Mouse (Mus musculus): ENCODE data around the gene Spns3. TPM values are rescaled to one million over a fixed set of nuclear protein-coding genes. Genes with fewer than 3 reads are reported as not detected.
A peak's percentile ranks its signal among the peaks of the same experiment; 100 is the strongest.

Gene Spns3
- polyA plus RNA-seq, 1 experiment from 2014 or later, result 0.98 TPM

DNA sequence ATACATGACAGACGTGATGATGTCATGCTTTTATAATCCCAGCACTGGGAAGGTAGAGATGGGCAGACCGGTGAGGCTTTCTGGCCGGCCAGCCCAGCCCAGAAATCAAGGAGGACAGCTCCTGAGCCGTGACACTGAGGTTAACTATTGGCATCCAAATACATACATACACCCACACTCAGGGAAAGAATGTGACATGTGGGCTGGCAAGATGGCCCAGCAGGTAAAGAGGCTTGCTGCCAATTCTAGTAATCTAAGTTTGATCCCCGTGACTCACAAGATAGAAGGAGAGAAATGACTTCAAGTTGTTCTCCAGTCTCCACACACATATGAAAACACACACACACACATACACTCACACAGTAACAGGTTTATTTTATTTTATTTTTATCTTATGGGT, 19.2 kb downstream of the Spns3 start:
- Histone ChIP-seq H3K4me2 (no peak overlapping the region), H3K4me3 (replicated peaks) (no peak overlapping the region), H3K27me3 (replicated peaks) (no peaks in the 10 kb centered on the region), H3K27ac (no peak overlapping the region), H3K36me3 (no peaks in the 10 kb centered on the region), H3K9me3 (no peaks in the 10 kb centered on the region), H3K9ac (no peak overlapping the region), H3K4me1 (no peaks in the 10 kb centered on the region)
- ATAC-seq (ENCODE audit: insufficient read depth, low FRiP score, low read depth), result no peak
- 81% methylated on average over 5 of the region's 5 CpGs for WGBS

DNA sequence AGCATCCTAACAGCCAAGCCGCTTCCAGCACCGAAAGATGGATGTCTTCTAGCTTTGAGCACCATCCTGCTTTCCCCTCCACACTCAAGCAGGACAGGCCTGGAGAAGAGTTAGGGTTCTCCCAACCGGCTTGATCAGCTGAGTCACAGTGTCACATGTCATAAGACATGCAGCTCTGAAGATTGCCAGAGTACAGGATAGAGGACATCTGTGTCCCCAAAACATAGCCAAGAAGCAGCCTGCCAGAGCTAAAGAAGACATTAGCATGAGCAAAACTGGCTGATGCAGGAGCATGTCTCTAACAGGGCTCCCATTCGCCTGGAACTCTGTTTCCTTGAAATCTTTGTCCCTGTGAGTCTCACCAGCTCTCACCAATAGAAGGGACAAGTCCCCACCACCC, 24.1 kb downstream of the Spns3 start:
- Histone ChIP-seq H3K4me1 (0 out of 2 replicates have a peak, but pooled peaks cover 4% of the 10 kb centered on the region), H3K27me3 (replicated peaks) (no peaks in the 10 kb centered on the region), H3K9me3 (no peaks in the 10 kb centered on the region), H3K4me3 (replicated peaks) (no peak overlapping the region), H3K9ac (no peak overlapping the region), H3K36me3 (no peaks in the 10 kb centered on the region), H3K27ac (no peak overlapping the region), H3K4me2 (no peak overlapping the region)
- WGBS, result 77% methylated on average over 4 of the region's 4 CpGs
- no peak for ATAC-seq (ENCODE audit: insufficient read depth, low FRiP score, low read depth)

DNA sequence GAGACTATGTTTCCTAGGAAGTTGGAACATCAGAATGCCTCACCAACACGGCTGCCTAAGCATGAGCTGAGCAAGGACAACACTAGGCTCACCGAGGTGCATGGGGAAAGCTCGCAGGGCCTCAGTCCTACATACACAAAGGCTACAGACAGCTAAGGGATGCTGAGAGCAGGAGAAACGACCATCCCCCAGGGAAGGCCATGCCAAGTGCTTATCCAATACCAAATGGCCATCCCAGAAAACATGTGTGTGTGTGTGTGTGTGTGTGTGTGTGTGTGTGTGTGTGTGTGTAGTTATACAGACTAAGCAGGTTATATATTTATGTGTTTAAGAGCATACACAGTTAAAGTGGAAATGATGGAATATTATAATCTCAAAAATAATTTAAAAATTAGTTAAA, 26.6 kb downstream of the Spns3 start:
- H3K27me3 ChIP-seq (replicated peaks), result no peaks in the 10 kb centered on the region
- no peak overlapping the region for H3K27ac ChIP-seq
- 0 out of 2 replicates have a peak, but pooled peaks cover 4% of the 10 kb centered on the region for H3K4me1 ChIP-seq
- no peak overlapping the region for H3K9ac ChIP-seq
- no peak overlapping the region for H3K4me2 ChIP-seq
- no peak overlapping the region for H3K4me3 ChIP-seq (replicated peaks)
- WGBS, result 45% methylated on average over 4 of the region's 4 CpGs
- H3K36me3 ChIP-seq, result no peaks in the 10 kb centered on the region
- no peak for ATAC-seq (ENCODE audit: insufficient read depth, low FRiP score, low read depth)
- H3K9me3 ChIP-seq, result no peaks in the 10 kb centered on the region

DNA sequence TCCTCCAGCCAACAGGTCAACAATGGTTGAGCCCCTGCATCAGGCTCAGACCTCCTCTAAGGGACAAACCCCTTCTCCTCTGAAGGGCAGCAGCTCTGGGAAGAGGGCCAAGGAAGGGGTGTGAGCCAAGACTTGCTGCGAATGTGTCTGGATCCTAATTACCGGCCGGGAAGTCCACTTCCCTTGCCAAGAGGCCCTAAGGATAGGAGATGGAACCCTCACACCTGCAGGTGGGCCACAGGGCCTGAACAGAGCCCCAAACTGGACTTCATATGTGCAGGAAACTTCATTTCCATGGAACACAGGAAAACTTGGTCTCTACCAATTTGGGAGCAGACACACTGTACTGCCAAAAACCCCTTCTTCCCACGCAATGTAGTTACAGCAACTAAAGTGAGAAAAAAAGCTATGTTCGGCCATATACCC, 27.7 kb downstream of the Spns3 start:
- no peak overlapping the region for H3K4me2 ChIP-seq
- H3K27me3 ChIP-seq (replicated peaks), result no peaks in the 10 kb centered on the region
- H3K9me3 ChIP-seq, result no peaks in the 10 kb centered on the region
- H3K36me3 ChIP-seq, result no peaks in the 10 kb centered on the region
- 60% methylated on average over 5 of the region's 5 CpGs for WGBS
- 0 out of 2 replicates have a peak, but pooled peaks cover 4% of the 10 kb centered on the region for H3K4me1 ChIP-seq
- no peak overlapping the region for H3K4me3 ChIP-seq (replicated peaks)
- no peak overlapping the region for H3K9ac ChIP-seq
- no peak for ATAC-seq (ENCODE audit: insufficient read depth, low FRiP score, low read depth)
- no peak overlapping the region for H3K27ac ChIP-seq

DNA sequence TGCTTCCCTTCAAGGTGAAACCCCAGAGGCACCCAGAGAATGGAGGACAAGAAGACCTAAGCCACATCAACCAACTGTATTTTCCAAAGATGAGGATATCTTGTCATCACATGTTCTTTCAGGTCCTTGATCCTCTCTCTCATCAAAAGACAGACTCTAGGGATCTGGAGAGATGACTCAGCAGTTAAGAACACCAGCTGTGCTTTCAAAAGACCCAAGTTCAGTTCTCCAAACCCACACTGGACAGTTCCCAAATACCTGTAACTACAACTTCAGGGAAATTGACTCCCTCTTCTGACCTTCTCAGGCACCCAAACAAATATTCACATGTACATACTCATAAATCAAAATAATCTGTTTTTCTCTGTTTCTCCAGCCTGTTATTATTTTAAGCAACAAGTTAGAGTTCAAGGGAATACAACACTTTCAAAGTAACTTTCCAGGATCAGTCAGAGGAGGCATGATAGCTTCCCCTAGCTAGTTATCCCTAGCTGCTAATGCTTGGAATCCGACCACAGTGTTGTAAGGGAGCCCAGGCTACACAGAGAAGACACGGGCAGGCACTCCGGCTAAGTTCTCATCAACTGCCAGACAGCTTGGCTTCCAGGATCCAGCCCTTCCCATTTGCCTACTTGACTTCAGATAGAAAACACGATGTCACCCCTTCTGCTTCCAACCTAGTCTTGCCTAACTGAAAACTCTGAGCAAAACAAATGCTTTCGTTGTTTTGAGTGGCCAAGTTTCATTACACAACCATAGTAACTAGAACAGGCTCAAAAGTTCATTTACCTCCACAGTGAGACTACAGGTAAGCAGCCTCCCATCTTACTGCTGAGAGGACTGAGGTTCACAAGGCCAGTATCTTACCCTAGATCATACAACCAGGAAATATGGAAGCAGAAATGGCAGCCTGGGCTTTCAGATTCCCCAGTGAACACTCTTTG, 28.4 kb downstream of the Spns3 start:
- H3K9me3 ChIP-seq, result no peaks in the 10 kb centered on the region
- 77% methylated on average over 5 of the region's 5 CpGs for WGBS
- H3K4me2 ChIP-seq, result no peak overlapping the region
- H3K27me3 ChIP-seq (replicated peaks), result no peaks in the 10 kb centered on the region
- H3K27ac ChIP-seq, result no peak overlapping the region
- no peaks in the 10 kb centered on the region for H3K36me3 ChIP-seq
- H3K4me1 ChIP-seq, result 0 out of 2 replicates have a peak, but pooled peaks cover 4% of the 10 kb centered on the region
- H3K9ac ChIP-seq, result no peak overlapping the region
- H3K4me3 ChIP-seq (replicated peaks), result no peak overlapping the region
- no peak for ATAC-seq (ENCODE audit: insufficient read depth, low FRiP score, low read depth)

GRCm38 (mm10) chr11:72519895-72520294, 30.4 kb downstream of the Spns3 start:
- Histone ChIP-seq H3K27me3 (replicated peaks) (no peaks in the 10 kb centered on the region), H3K9ac (no peak overlapping the region), H3K4me2 (no peak overlapping the region), H3K9me3 (no peaks in the 10 kb centered on the region), H3K36me3 (no peaks in the 10 kb centered on the region), H3K27ac (no peak overlapping the region), H3K4me3 (replicated peaks) (no peak overlapping the region), H3K4me1 (0 out of 2 replicates have a peak, but pooled peaks cover 4% of the 10 kb centered on the region)
- WGBS, result 64% methylated on average over 3 of the region's 3 CpGs
- no peak for ATAC-seq (ENCODE audit: insufficient read depth, low FRiP score, low read depth)

DNA sequence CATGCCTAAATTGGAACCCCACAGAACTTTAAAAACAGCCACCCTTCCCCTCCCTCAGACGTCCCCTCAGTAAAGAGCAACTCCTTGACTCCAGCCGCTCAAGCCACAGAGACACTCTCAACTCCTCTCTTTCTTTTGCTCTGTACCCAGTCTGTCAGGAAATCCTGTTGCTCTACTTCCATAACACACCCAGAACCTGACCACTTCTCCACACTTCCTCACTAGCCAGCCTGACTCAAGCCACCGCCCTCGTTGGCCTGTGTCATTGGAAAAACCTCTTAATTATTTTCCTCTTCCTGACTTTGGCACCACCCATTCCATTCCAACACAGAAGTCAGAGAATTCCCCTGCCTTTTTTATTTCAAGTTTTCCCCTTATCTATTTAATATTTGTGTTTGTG, 31.1 kb downstream of the Spns3 start:
- Histone ChIP-seq H3K36me3 (no peaks in the 10 kb centered on the region), H3K27me3 (replicated peaks) (no peaks in the 10 kb centered on the region), H3K4me2 (no peak overlapping the region), H3K9ac (no peak overlapping the region), H3K9me3 (no peaks in the 10 kb centered on the region), H3K4me3 (replicated peaks) (no peak overlapping the region), H3K4me1 (0 out of 2 replicates have a peak, but pooled peaks cover 4% of the 10 kb centered on the region), H3K27ac (no peak overlapping the region)
- no peak for ATAC-seq (ENCODE audit: insufficient read depth, low FRiP score, low read depth)
- 74% methylated on average over 4 of the region's 4 CpGs for WGBS

- H3K4me3 ChIP-seq (replicated peaks), result no peak overlapping the region
- H3K36me3 ChIP-seq, result no peaks in the 10 kb centered on the region
- ATAC-seq (ENCODE audit: insufficient read depth, low FRiP score, low read depth), result no peak
- H3K4me2 ChIP-seq, result no peak overlapping the region
- no peak overlapping the region for H3K9ac ChIP-seq
- no peaks in the 10 kb centered on the region for H3K27me3 ChIP-seq (replicated peaks)
- no peaks in the 10 kb centered on the region for H3K9me3 ChIP-seq
- H3K4me1 ChIP-seq, result 0 out of 2 replicates have a peak, but pooled peaks cover 4% of the 10 kb centered on the region
- 51% methylated on average over 2 of the region's 2 CpGs for WGBS
- no peak overlapping the region for H3K27ac ChIP-seq
Measured at GRCm38 (mm10) chr11:72518449-72518848, 31.9 kb downstream of the Spns3 start.

- H3K36me3 ChIP-seq, result no peaks in the 10 kb centered on the region
- no peak overlapping the region for H3K9ac ChIP-seq
- WGBS, result 54% methylated on average over 3 of the region's 3 CpGs
- no peak for ATAC-seq (ENCODE audit: insufficient read depth, low FRiP score, low read depth)
- no peaks in the 10 kb centered on the region for H3K27me3 ChIP-seq (replicated peaks)
- H3K9me3 ChIP-seq, result no peaks in the 10 kb centered on the region
- H3K4me2 ChIP-seq, result no peak overlapping the region
- H3K4me1 ChIP-seq, result no peaks in the 10 kb centered on the region
- no peak overlapping the region for H3K27ac ChIP-seq
- H3K4me3 ChIP-seq (replicated peaks), result no peak overlapping the region
Measured at GRCm38 (mm10) chr11:72514967-72515366, 35.3 kb downstream of the Spns3 start.

- no peaks in the 10 kb centered on the region; the same call in 1 of the 2 replicates for H3K4me1 ChIP-seq
- H3K9me3 ChIP-seq, result no peaks in the 10 kb centered on the region
- WGBS, result 86% methylated on average over 5 of the region's 5 CpGs
- no peaks in the 10 kb centered on the region for H3K27me3 ChIP-seq (replicated peaks)
- H3K9ac ChIP-seq, result no peak overlapping the region
- H3K4me3 ChIP-seq (replicated peaks), result no peak overlapping the region
- no peak for ATAC-seq (ENCODE audit: insufficient read depth, low FRiP score, low read depth)
- no peaks in the 10 kb centered on the region for H3K36me3 ChIP-seq
- no peak overlapping the region for H3K27ac ChIP-seq
- no peak overlapping the region for H3K4me2 ChIP-seq
Measured at GRCm38 (mm10) chr11:72508651-72509050, 41.7 kb downstream of the Spns3 start.

DNA sequence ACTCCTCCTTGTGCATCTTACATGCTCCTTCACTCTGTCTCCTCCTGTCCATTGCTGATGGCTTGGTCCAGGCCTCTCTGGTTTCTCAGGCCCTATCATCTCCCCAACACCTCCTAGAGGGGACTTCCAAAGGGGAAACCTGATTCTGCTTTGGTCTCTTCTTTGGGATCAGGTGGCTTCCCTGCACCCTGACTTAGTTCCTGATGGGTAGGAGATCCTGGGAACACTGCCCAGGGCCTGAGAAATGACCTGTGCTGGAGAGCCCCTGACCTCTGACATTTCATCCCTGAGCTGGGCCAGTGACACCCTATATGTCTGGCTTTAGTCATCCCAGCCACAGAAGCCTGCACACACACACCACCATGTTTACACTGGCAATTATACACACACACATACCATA, 42.7 kb downstream of the Spns3 start:
- Histone ChIP-seq H3K4me1 (peaks cover 3% of the 10 kb centered on the region; the same call in 1 of the 2 replicates), H3K4me3 (replicated peaks) (no peak overlapping the region), H3K36me3 (no peaks in the 10 kb centered on the region), H3K4me2 (no peak overlapping the region), H3K9me3 (no peaks in the 10 kb centered on the region), H3K9ac (no peak overlapping the region), H3K27ac (no peak overlapping the region), H3K27me3 (replicated peaks) (no peaks in the 10 kb centered on the region)
- ATAC-seq (ENCODE audit: insufficient read depth, low FRiP score, low read depth), result no peak

- Histone ChIP-seq H3K27me3 (replicated peaks) (no peaks in the 10 kb centered on the region), H3K36me3 (no peaks in the 10 kb centered on the region), H3K4me3 (replicated peaks) (no peak overlapping the region), H3K9me3 (no peaks in the 10 kb centered on the region), H3K4me1 (peaks cover 6% of the 10 kb centered on the region; the same call in 1 of the 2 replicates), H3K27ac (0 out of 2 replicates have a peak overlapping the region, but pooled peaks have one; percentile 35), H3K4me2 (no peak overlapping the region), H3K9ac (no peak overlapping the region)
- 57% methylated on average over 10 of the region's 10 CpGs for WGBS
- peak; percentile 60 for ATAC-seq (ENCODE audit: insufficient read depth, low FRiP score, low read depth)
Measured at GRCm38 (mm10) chr11:72504016-72504797, 46.1 kb downstream of the Spns3 start.
